Mouse (Mus musculus): ENCODE measurements around the gene Gm8909.
"Not testable (repeated sequence)": the region's sequence is repeated elsewhere in the genome, so short reads cannot be mapped to it uniquely, and the experiment has no call there.

DNA sequence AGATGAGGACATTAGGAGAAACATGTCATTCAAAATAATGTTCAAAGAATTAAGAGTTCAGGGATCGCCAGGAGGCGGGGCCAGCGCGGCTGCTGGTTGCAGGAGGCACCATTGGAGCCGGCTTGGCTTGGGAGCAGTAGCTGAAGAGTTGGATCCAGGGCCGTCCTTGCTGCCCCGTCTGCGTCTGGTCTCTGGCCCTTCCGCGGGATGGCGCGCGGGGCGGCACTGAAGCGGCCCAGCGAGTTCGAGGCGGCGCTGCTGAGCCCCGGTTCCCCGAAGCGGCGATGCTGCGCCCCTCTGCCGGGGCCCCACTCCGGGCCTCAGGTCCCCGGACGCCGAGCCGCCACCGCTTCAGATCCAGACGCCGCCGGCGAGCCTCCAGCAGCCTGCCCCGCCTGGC is 10.6 kb downstream of the Gm8909 start:
- not testable (repeated sequence) for TF ChIP-seq POLR2A (IDR thresholded peaks at IDR 0.05; ENCODE audit: insufficient read length, low read depth); USF1 (IDR thresholded peaks at IDR 0.05; ENCODE audit: low read depth)
